11 mouse cellular contexts compared by ENCODE assay signal in genomic region chr12:8348733-8349513, GRCm38 (mm10). TPM values are rescaled to one million over a fixed set of nuclear protein-coding genes. Genes with fewer than 3 reads are reported as not detected.
A peak's percentile ranks its signal among the peaks of the same experiment; 100 is the strongest.
DNase-seq lines count a peak whose midpoint lies in the region; ATAC-seq and TF ChIP-seq lines count a peak whose summit lies in the region.
"Had no signal": no experiment of that assay in that cellular context is flagged by ENCODE, and none has a peak within 500 bp of the region (broad histone marks: within the 10 kb centered on the region; RNA-seq: fewer than 3 reads in every experiment).

No protein-coding gene starts in this region.

- H3K4me2 ChIP-seq in limb, embryonic 13.5 days (replicated peaks), result no peak overlapping the region
- H3K4me2 ChIP-seq in neural tube, embryonic 13.5 days, result no peak overlapping the region

- no peak for DNase-seq in frontal cortex, postnatal 36 days (ENCODE audit: low spot score in 2 of 2)
- no peak for DNase-seq in liver, adult 2 months (ENCODE audit: extremely low read depth, low read depth, low spot score)
- no peak for DNase-seq in liver
- no peak for DNase-seq in right cerebral cortex, postnatal 10 days (ENCODE audit: low spot score in 2 of 2)
- no peak for DNase-seq in ovary, postnatal 10 days (ENCODE audit: low spot score)
- DNase-seq: cerebellum, postnatal 36 days; thymus, postnatal 36 days had no signal

- no peaks in the 10 kb centered on the region for H3K36me3 ChIP-seq in liver, adult 2 months (ENCODE audit: control insufficient read depth, insufficient read depth, low read length)
- no peaks in the 10 kb centered on the region for H3K36me3 ChIP-seq in limb, embryonic 13.5 days
- no peaks in the 10 kb centered on the region for H3K36me3 ChIP-seq in neural tube, embryonic 13.5 days

- no peak overlapping the region for H3K9ac ChIP-seq in liver, adult 2 months (ENCODE audit: low read depth, low read length)
- no peak overlapping the region for H3K9ac ChIP-seq in limb, embryonic 13.5 days
- no peak overlapping the region for H3K9ac ChIP-seq in neural tube, embryonic 13.5 days

- 0 out of 2 replicates have a peak, but pooled peaks have one; percentile 10 for ATAC-seq in frontal cortex, adult (ENCODE audit: low TSS enrichment)
- no peak for ATAC-seq in limb, embryonic 13.5 days (ENCODE audit: low FRiP score, low read depth)
- no peak for ATAC-seq in neural tube, embryonic 13.5 days (ENCODE audit: low read depth)
- ATAC-seq: CD4-positive, CD25-positive, alpha-beta regulatory T cell, adult 4 months had no signal

- TF ChIP-seq CTCF in liver, adult 2 months (IDR thresholded peaks at IDR 0.05; ENCODE audit: low read depth, low read length), result no peak

- 77% methylated on average over 9 of the region's 9 CpGs for WGBS in liver, adult 2 months
- 74% methylated on average over 9 of the region's 9 CpGs for WGBS in limb, embryonic 13.5 days
- WGBS in neural tube, embryonic 13.5 days, result 64% methylated on average over 9 of the region's 9 CpGs

- no peak for TF ChIP-seq POLR2A in liver, adult 2 months (IDR thresholded peaks at IDR 0.05; ENCODE audit: extremely low read depth, insufficient read depth, low read length)

- H3K27ac ChIP-seq in liver, adult 2 months (replicated peaks; ENCODE audit: insufficient read depth, low read depth, low read length), result peak overlapping the region; percentile 41; the same call in 1 of the 2 replicates
- H3K27ac ChIP-seq in limb, embryonic 13.5 days, result 0 out of 2 replicates have a peak overlapping the region, but pooled peaks have one; percentile 7
- peak overlapping the region; percentile 56 for H3K27ac ChIP-seq in neural tube, embryonic 13.5 days (replicated peaks)

- H3K27me3 ChIP-seq in liver, adult 2 months (ENCODE audit: control insufficient read depth, insufficient read depth, low read length), result no peaks in the 10 kb centered on the region
- H3K27me3 ChIP-seq in limb, embryonic 13.5 days, result no peaks in the 10 kb centered on the region
- no peaks in the 10 kb centered on the region for H3K27me3 ChIP-seq in neural tube, embryonic 13.5 days

- peaks cover 21% of the 10 kb centered on the region for H3K4me1 ChIP-seq in liver, adult 2 months (ENCODE audit: control insufficient read depth, insufficient read depth, low read length)
- peaks cover 21% of the 10 kb centered on the region for H3K4me1 ChIP-seq in limb, embryonic 13.5 days
- H3K4me1 ChIP-seq in neural tube, embryonic 13.5 days (replicated peaks), result peaks cover 28% of the 10 kb centered on the region

- H3K4me3 ChIP-seq in liver, adult 2 months (ENCODE audit: insufficient read depth, low read depth, low read length), result no peak overlapping the region
- H3K4me3 ChIP-seq in limb, embryonic 13.5 days, result no peak overlapping the region
- H3K4me3 ChIP-seq in neural tube, embryonic 13.5 days, result no peak overlapping the region

- H3K79me2 ChIP-seq in liver, adult 2 months (ENCODE audit: control insufficient read depth, insufficient read depth, low read length), result no peaks in the 10 kb centered on the region

- H3K9me3 ChIP-seq in limb, embryonic 13.5 days, result no peaks in the 10 kb centered on the region
- no peaks in the 10 kb centered on the region for H3K9me3 ChIP-seq in neural tube, embryonic 13.5 days

RNA-seq across cellular contexts. Expression of gene Hs1bp3, which starts 35.7 kb away (rescaled TPM):
- total RNA-seq in liver, adult 2 months (2014; rRNA removed), result 3.0 and 5.2 TPM in 2 replicates
- polyA plus RNA-seq in liver, adult 2 months (2012; rRNA removed), result 13.5 and 16.6 TPM in 2 replicates
- polyA plus RNA-seq in limb, embryonic 13.5 days (2015; fragmentation: Nextera tagmentation; extraction: Ambion mirVana), result 19.4 and 21.4 TPM in 2 replicates
- 10.6 and 11.3 TPM in 2 replicates for polyA plus RNA-seq in neural tube, embryonic 13.5 days (2015; fragmentation: Nextera tagmentation; extraction: Ambion mirVana)

RNA-seq across cellular contexts. Expression of gene Gdf7, which starts 47.2 kb away (rescaled TPM):
- not detected in 2 replicates for total RNA-seq in liver, adult 2 months (2014; rRNA removed)
- not detected in 2 replicates for polyA plus RNA-seq in liver, adult 2 months (2012; rRNA removed)
- 0.20 TPM in 1 of 2 replicates, not detected in the other for polyA plus RNA-seq in limb, embryonic 13.5 days (2015; fragmentation: Nextera tagmentation; extraction: Ambion mirVana)
- 0.43 and 0.49 TPM in 2 replicates for polyA plus RNA-seq in neural tube, embryonic 13.5 days (2015; fragmentation: Nextera tagmentation; extraction: Ambion mirVana)
- polyA plus RNA-seq: CD4-positive, CD25-positive, alpha-beta regulatory T cell, adult 4 months had no signal
